Mouse (Mus musculus): ENCODE results near the gene Pacrg. TPM values are rescaled to one million over a fixed set of nuclear protein-coding genes. Genes with fewer than 3 reads are reported as not detected.

The Pacrg gene
- polyA plus RNA-seq, 1 experiment from 2014 or later, result 6.4 TPM

DNA sequence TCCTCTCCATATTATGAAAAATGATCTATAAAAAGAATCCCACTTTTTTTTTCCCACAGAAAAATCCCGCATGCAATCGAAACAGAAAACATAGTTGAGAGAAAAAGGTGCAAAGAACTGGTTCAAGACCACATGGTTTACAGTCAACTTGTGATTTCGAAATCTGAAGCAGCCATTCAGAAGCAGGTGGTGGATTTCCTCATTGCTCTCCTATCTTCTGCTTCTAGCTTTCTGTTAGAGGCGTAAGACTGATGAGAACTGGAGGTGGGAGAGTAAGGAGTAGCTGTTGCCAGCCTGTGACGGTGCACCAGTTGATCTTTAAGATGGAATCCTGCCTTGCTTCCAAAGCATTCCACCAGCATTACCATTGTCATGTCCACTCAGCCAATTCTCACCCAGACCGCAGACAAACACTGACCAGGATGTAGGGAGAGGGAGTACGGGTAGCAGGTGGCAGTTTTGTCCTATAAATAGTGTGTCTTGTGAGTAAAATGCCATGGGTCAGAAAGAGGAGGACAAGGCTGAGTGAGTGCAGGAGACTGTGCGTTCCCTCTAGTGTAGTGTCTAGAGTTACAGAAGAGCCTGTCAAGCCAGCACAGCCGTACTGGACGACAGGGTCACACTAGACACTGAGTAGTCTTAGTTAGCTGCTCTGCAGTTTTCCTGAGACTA, 73.2 kb downstream of the Pacrg start:
- H3K4me1 ChIP-seq (ENCODE audit: control insufficient read depth, insufficient read depth, low read length), result peaks cover 9% of the 10 kb centered on the region
- no peaks in the 10 kb centered on the region for H3K36me3 ChIP-seq (ENCODE audit: control insufficient read depth, insufficient read depth, low read length)
- DNase-seq (ENCODE audit: low spot score) (no peak), ATAC-seq (ENCODE audit: insufficient read depth, low FRiP score, low TSS enrichment) (no peak)
- no peak overlapping the region for H3K27ac ChIP-seq (ENCODE audit: low read depth, low read length)
- H3K4me2 ChIP-seq (ENCODE audit: low read depth), result no peak overlapping the region
- H3K4me3 ChIP-seq (ENCODE audit: low read depth, low read length), result no peak overlapping the region
- no peaks in the 10 kb centered on the region for H3K9me3 ChIP-seq (ENCODE audit: control insufficient read depth, low read length)
- H3K9ac ChIP-seq (ENCODE audit: low read length), result no peak overlapping the region
- 81% methylated on average over 10 of the region's 10 CpGs for WGBS
- H3K27me3 ChIP-seq (ENCODE audit: control insufficient read depth, insufficient read depth, low read length), result no peaks in the 10 kb centered on the region

GRCm38 (mm10) chr17:10764343-10764742, 75.8 kb downstream of the Pacrg start:
- ATAC-seq (ENCODE audit: insufficient read depth, low FRiP score, low TSS enrichment) (no peak), DNase-seq (ENCODE audit: low spot score) (no peak)
- no peak overlapping the region for H3K4me2 ChIP-seq (ENCODE audit: low read depth)
- no peak overlapping the region for H3K4me3 ChIP-seq (ENCODE audit: low read depth, low read length)
- H3K9me3 ChIP-seq (ENCODE audit: control insufficient read depth, low read length), result no peaks in the 10 kb centered on the region
- no peaks in the 10 kb centered on the region for H3K36me3 ChIP-seq (ENCODE audit: control insufficient read depth, insufficient read depth, low read length)
- H3K9ac ChIP-seq (ENCODE audit: low read length), result no peak overlapping the region
- 97% methylated on average over 1 of the region's 1 CpGs for WGBS
- H3K27me3 ChIP-seq (ENCODE audit: control insufficient read depth, insufficient read depth, low read length), result no peaks in the 10 kb centered on the region
- H3K4me1 ChIP-seq (ENCODE audit: control insufficient read depth, insufficient read depth, low read length), result peaks cover 1% of the 10 kb centered on the region
- no peak overlapping the region for H3K27ac ChIP-seq (ENCODE audit: low read depth, low read length)

GRCm38 (mm10) chr17:10757455-10757854, 82.7 kb downstream of the Pacrg start:
- WGBS, result 95% methylated on average over 5 of the region's 5 CpGs
- DNase-seq (ENCODE audit: low spot score), result no peak

GRCm38 (mm10) chr17:10744709-10745461, 95.2 kb downstream of the Pacrg start:
- no peaks in the 10 kb centered on the region for H3K36me3 ChIP-seq (ENCODE audit: control insufficient read depth, insufficient read depth, low read length)
- H3K4me3 ChIP-seq (ENCODE audit: low read depth, low read length), result no peak overlapping the region
- H3K27me3 ChIP-seq (ENCODE audit: control insufficient read depth, insufficient read depth, low read length), result no peaks in the 10 kb centered on the region
- ATAC-seq (ENCODE audit: insufficient read depth, low FRiP score, low TSS enrichment) (peak; percentile 87), DNase-seq (ENCODE audit: low spot score) (peak; percentile 77)
- H3K4me1 ChIP-seq (ENCODE audit: control insufficient read depth, insufficient read depth, low read length), result peaks cover 11% of the 10 kb centered on the region
- peak overlapping the region; percentile 67 for H3K27ac ChIP-seq (ENCODE audit: low read depth, low read length)
- WGBS, result 13% methylated on average over 4 of the region's 4 CpGs
- H3K9me3 ChIP-seq (ENCODE audit: control insufficient read depth, low read length), result no peaks in the 10 kb centered on the region
- peak overlapping the region; percentile 37 for H3K9ac ChIP-seq (ENCODE audit: low read length)
- no peak overlapping the region for H3K4me2 ChIP-seq (ENCODE audit: low read depth)

More at GRCm38 (mm10) chr17:10757455-10757854, 82.7 kb downstream of the Pacrg start:
- Histone ChIP-seq H3K4me2 (ENCODE audit: low read depth) (no peak overlapping the region), H3K4me3 (ENCODE audit: low read depth, low read length) (no peak overlapping the region), H3K9ac (ENCODE audit: low read length) (no peak overlapping the region), H3K27ac (ENCODE audit: low read depth, low read length) (no peak overlapping the region), H3K27me3 (ENCODE audit: control insufficient read depth, insufficient read depth, low read length) (no peaks in the 10 kb centered on the region), H3K9me3 (ENCODE audit: control insufficient read depth, low read length) (no peaks in the 10 kb centered on the region), H3K36me3 (ENCODE audit: control insufficient read depth, insufficient read depth, low read length) (no peaks in the 10 kb centered on the region), H3K4me1 (ENCODE audit: control insufficient read depth, insufficient read depth, low read length) (no peaks in the 10 kb centered on the region)
- no peak for ATAC-seq (ENCODE audit: insufficient read depth, low FRiP score, low TSS enrichment)

DNA sequence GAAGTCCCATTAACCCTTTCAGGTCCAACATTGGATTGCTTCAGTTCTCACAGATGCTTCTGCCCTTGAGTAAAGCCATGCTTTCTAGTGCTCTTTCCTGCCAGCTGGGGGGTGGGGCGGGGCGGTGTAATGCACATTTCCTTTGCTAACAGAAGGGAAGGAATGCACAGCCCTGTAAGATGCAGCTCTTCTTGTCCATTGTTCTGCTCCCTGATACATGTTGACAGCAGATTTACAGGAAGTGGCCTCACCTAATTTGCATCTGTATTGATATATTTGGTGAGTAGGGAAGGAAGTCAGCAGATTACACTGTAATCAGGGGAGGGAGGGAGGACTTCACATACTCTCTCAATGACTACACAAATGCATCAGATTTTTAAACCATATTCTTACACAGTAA, 100.0 kb downstream of the Pacrg start:
- no peak overlapping the region for H3K4me2 ChIP-seq (ENCODE audit: low read depth)
- DNase-seq (ENCODE audit: low spot score) (no peak), ATAC-seq (ENCODE audit: insufficient read depth, low FRiP score, low TSS enrichment) (no peak)
- no peaks in the 10 kb centered on the region for H3K9me3 ChIP-seq (ENCODE audit: control insufficient read depth, low read length)
- WGBS, result 95% methylated on average over 2 of the region's 2 CpGs
- no peaks in the 10 kb centered on the region for H3K36me3 ChIP-seq (ENCODE audit: control insufficient read depth, insufficient read depth, low read length)
- no peak overlapping the region for H3K27ac ChIP-seq (ENCODE audit: low read depth, low read length)
- no peak overlapping the region for H3K9ac ChIP-seq (ENCODE audit: low read length)
- H3K4me1 ChIP-seq (ENCODE audit: control insufficient read depth, insufficient read depth, low read length), result peaks cover 8% of the 10 kb centered on the region; the same call in 1 of the 2 replicates
- no peak overlapping the region for H3K4me3 ChIP-seq (ENCODE audit: low read depth, low read length)
- H3K27me3 ChIP-seq (ENCODE audit: control insufficient read depth, insufficient read depth, low read length), result no peaks in the 10 kb centered on the region

GRCm38 (mm10) chr17:10737966-10738365, 102.1 kb downstream of the Pacrg start:
- no peaks in the 10 kb centered on the region for H3K9me3 ChIP-seq (ENCODE audit: control insufficient read depth, low read length)
- H3K27ac ChIP-seq (ENCODE audit: low read depth, low read length), result no peak overlapping the region
- H3K36me3 ChIP-seq (ENCODE audit: control insufficient read depth, insufficient read depth, low read length), result no peaks in the 10 kb centered on the region
- no peaks in the 10 kb centered on the region for H3K4me1 ChIP-seq (ENCODE audit: control insufficient read depth, insufficient read depth, low read length)
- H3K9ac ChIP-seq (ENCODE audit: low read length), result no peak overlapping the region
- no peak overlapping the region for H3K4me3 ChIP-seq (ENCODE audit: low read depth, low read length)
- DNase-seq (ENCODE audit: low spot score), result no peak
- H3K4me2 ChIP-seq (ENCODE audit: low read depth), result no peak overlapping the region
- no peak for ATAC-seq (ENCODE audit: insufficient read depth, low FRiP score, low TSS enrichment)
- H3K27me3 ChIP-seq (ENCODE audit: control insufficient read depth, insufficient read depth, low read length), result no peaks in the 10 kb centered on the region

DNA sequence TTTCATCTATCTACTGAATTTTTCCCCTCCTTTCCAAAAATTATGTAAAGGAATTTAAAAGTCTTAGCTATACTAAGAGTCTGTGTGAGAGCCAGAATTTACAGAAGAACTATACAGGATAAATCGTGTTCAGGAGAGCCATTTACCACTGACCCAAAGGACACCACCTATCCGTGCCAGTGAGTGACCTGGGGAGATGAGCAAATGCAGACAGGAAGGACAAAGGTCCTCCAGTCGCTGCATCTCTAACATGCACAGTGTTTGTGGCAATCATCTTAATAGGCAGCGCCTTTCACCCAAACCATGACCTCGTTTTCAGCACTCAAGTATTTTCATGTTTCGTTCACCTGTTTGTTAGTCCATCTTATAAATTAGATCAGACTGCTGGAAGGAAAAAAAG, 105.4 kb downstream of the Pacrg start:
- DNase-seq (ENCODE audit: low spot score) (no peak), ATAC-seq (ENCODE audit: insufficient read depth, low FRiP score, low TSS enrichment) (no peak)
- Histone ChIP-seq H3K9me3 (ENCODE audit: control insufficient read depth, low read length) (no peaks in the 10 kb centered on the region), H3K27me3 (ENCODE audit: control insufficient read depth, insufficient read depth, low read length) (no peaks in the 10 kb centered on the region), H3K9ac (ENCODE audit: low read length) (no peak overlapping the region), H3K4me3 (ENCODE audit: low read depth, low read length) (no peak overlapping the region), H3K4me1 (ENCODE audit: control insufficient read depth, insufficient read depth, low read length) (no peaks in the 10 kb centered on the region), H3K27ac (ENCODE audit: low read depth, low read length) (no peak overlapping the region), H3K36me3 (ENCODE audit: control insufficient read depth, insufficient read depth, low read length) (no peaks in the 10 kb centered on the region), H3K4me2 (ENCODE audit: low read depth) (no peak overlapping the region)
- 79% methylated on average over 6 of the region's 6 CpGs for WGBS

GRCm38 (mm10) chr17:10732303-10733048, 107.6 kb downstream of the Pacrg start:
- Histone ChIP-seq H3K9ac (ENCODE audit: low read length) (no peak overlapping the region), H3K9me3 (ENCODE audit: control insufficient read depth, low read length) (no peaks in the 10 kb centered on the region), H3K4me2 (ENCODE audit: low read depth) (no peak overlapping the region), H3K27me3 (ENCODE audit: control insufficient read depth, insufficient read depth, low read length) (no peaks in the 10 kb centered on the region), H3K4me3 (ENCODE audit: low read depth, low read length) (no peak overlapping the region), H3K27ac (ENCODE audit: low read depth, low read length) (no peak overlapping the region), H3K36me3 (ENCODE audit: control insufficient read depth, insufficient read depth, low read length) (no peaks in the 10 kb centered on the region), H3K4me1 (ENCODE audit: control insufficient read depth, insufficient read depth, low read length) (no peaks in the 10 kb centered on the region)
- WGBS, result 46% methylated on average over 4 of the region's 4 CpGs
- ATAC-seq (ENCODE audit: insufficient read depth, low FRiP score, low TSS enrichment) (no peak), DNase-seq (ENCODE audit: low spot score) (no peak)

Measured in neural tube, embryonic 11.5 days (tissue).